Mouse (Mus musculus) testis, postnatal 10 days (tissue): ENCODE results near the gene Synpr.
"Not testable (repeated sequence)": the region's sequence is repeated elsewhere in the genome, so short reads cannot be mapped to it uniquely, and the experiment has no call there.

Experiments
- DNase-seq: peaks from one replicate; pipeline ENCODE4 v3.0.0; 2021; ENCODE audit warnings: low spot score

The Synpr gene

DNA sequence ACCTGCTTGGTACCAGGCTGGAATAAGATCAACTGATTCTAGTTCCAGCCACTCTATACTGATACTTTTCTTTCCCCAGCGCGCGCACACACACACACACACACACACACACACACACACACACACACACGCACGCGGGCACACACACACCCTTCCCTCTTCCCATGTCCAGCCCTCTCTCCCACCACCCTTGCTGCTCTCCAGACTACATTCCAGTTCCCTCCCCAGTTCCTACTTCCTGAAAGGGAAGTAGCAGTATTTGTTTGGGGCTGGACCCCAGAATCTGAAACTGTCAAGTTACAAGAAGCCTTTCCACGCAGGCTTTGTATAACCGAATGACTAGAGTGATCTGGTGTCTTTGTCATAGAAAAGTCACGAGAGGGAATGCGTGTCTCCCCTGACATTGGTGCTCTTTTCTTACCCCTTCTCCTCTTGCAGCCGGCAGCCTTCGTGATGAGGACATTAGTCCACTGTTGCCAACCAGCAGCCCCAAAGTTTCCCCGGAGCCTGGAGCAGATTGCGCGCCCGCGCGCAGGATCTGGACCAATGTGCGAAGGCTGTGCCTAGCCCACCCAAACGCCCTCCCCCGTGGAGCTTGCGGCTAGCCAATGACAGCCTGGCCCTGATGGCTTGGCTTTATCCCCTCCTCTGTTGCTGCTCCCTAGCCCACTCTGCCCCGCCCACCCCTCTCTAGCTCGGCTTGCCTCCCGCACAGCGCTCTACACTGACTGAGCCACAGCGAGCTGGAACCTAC is at the start of gene Synpr:
Synpr (plus strand) TSS at position 690 of the 754 bp plus-strand sequence.
- peak; percentile 41 for DNase-seq

DNA sequence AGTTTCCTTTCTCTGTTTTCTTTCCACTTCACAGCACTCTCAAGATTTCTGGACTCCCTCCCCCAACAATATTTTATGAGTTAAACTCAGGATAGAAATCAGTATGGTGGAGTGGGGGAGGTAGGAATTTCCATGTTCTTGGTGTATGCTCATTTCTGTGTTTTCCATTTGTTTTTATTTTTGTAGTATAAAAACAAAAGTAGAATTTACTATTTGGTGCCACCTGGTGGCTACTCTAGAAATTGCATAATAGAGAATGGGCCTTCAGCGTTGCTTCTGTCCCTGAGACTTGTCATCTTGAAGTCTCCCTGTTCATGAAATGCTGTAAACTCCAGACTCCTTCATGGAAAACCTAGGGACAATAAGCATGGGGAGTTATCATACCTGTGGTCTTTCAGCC is 47.7 kb upstream of the Synpr start:
- no peak for DNase-seq

DNA sequence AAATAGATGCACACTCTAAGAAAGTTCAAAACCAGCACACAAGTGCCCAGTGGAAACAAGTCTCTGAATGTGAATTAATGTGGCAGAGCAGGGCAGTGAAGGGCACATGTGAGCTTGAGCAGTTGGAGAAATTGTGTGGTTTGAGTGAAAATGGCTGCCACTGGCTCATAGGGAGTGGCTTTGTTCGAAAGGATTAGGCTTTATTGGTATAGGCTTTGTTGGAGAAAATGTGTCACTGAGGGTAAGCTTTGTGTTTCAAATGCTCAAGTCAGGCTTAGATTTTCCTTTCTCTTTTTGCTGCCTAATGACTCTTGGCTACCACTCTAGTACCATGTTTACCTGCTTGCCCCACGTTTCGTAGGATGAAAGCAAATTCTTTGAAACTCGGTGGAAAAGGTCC is 37.1 kb upstream of the Synpr start:
- no peak for DNase-seq

GRCm38 (mm10) chr14:13249361-13249760 is 35.2 kb upstream of the Synpr start:
- DNase-seq, result no peak

DNA sequence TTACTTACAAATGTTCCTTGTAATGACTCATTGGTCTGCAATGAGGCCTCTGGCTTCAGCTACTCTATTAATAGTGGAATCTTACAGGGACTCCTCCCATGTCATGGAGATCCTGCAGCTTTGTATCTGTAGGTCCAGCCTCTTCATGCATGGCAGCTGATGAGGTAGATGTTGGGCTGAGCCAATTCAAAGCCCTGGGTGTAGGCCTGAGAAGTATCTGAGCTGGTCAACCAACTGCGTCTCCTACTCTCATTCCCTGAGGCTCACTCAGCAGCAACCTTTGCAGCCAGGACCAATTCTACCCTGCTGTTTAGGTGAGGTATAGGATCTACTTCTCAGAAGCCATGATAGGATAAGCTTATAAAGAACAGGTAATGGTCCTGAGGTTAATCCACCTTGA is 32.0 kb upstream of the Synpr start:
- DNase-seq, result no peak

DNA sequence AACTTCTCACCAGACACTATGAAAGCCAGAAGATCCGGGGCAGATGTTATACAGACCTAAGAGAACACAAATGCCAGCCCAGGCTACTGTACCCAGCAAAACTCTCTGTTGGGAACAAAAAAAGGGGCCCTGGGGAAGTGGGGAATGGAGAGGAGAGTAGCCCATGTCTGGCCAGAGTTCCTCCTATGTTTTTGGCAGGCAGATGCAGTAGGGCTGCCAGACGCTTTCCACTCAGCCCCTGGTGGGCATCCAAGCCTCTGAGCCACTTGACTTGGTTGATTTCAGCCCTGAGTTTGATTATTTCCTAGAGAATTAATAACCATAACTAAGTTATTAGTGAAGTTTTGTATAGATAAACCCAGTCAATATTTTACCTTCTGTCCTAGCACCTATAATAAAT is 29.8 kb upstream of the Synpr start:
- not testable (repeated sequence) for DNase-seq

DNA sequence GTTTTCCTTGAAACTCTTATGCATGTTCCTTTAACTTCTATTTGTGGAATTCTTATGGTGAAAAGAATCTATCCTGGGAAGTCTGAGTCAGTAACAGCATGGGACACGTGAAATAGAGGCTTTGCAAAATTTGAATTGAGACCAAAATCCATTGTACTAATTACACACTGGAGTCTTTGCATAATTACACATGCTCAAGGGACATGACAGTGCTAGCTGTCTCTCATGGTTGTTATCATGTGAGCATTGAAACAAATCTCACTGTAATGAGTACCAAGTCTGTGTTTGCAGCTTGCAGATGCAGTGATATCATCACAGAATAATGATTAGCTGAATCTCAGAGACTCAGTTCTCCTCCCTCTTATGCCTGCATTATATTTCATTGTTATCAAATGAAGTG is 22.2 kb upstream of the Synpr start:
- no peak for DNase-seq

DNA sequence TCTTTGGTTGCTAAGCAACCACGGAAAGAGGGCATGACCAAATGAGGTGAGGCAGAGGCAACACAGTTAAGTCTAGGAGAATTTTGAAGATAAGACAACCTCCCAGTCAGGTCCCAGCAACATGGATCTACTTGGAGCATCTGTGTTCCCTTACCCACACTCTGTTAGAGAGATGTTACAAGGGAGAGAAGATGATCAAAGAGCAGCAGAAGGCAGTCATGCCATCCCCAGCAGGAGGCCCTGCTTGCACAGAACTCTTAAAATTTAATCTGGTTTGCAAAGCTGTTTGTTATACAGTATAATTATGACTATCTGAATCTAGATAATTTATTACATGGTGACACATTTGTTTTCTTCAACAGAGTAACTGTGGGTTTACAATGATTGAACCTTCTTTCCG is 18.2 kb upstream of the Synpr start:
- DNase-seq, result no peak

GRCm38 (mm10) chr14:13267181-13267580 is 17.4 kb upstream of the Synpr start:
- DNase-seq, result no peak

DNA sequence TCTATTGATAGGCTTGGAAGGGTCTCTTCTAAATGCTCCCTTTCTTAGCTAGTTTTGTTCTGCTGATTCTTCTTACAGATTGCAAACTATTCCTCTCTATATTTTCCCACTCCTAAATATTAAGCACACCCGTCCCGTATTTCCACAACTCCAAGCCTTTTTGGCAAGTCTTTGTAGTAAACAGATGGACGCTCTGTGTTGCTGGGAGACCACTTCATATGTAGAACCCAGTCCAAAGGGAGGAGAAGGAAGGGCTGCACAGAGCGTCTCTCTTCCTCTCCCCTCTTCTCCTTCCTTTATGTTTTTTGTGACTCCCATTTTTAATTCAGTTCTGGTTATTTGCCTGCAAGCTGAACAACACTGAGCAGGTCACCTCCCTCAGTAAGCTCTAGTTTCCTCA is 1.4 kb upstream of the Synpr start:
- no peak for DNase-seq

GRCm38 (mm10) chr14:13284845-13285198 is 242 bp downstream of the Synpr start:
- DNase-seq, result no peak

- no peak for DNase-seq
Observed at GRCm38 (mm10) chr14:13285341-13286130, 956 bp downstream of the Synpr start.

DNA sequence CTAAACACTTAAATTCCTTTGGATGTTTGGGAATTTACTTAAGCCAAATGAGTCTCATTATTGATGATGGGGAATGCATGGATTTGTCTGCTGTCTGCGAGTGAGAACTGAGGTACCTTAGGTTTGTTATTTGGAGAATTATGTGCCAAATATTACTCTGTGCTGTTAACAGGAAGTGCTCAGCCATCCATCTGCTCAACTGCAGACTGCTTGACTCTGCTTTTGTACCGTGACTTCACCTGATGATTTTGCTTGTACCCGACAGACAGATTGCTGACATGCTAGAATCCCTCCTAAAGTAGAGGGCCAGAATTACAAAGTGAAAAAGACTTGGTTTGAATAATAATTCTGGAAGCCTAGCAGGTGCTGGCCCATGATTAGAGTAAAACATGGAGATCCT is 9.6 kb downstream of the Synpr start:
- no peak for DNase-seq

- DNase-seq, result no peak
Observed at GRCm38 (mm10) chr14:13314323-13314722, 29.7 kb downstream of the Synpr start.

GRCm38 (mm10) chr14:13328461-13328860 is 43.9 kb downstream of the Synpr start:
- DNase-seq, result no peak

DNA sequence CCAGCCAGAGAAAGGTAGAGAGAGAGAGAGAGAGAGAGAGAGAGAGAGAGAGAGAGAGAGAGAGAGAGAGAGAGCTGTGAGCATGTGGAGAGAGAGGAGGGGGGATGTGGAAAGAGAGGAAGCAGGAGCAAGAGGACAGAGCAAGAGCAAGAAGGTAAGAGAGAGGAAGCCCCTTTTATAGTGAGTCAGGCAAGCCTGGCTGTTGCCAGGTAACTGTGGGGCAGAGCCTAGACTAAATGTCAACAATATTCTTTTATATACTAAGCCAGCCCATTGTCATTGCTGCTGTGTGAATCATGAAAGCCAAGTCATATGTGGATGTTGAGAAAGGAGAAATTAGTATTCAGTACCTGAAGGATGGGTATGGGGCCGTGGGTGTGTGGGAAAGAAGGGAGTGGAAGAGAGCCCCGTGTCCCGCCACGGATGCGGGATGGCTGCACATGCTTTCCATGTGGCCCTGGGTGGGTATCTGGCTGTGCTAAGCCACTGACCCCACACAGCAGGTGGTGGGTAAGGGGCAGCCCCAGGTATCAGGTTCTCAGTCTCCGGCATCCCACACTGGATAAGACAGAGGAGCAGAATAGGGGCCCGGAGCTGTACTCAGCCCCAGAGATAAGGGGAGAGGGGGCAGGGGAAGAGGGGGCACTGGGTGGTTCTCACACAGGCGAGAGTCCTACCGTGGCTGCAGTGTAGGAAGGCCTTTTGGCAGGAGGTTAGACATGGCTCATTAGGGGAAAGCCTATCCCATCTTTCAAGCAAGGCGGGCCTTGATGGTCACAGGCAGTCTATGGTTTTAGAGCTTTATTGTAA is 48.1 kb downstream of the Synpr start:
- no peak for DNase-seq

DNA sequence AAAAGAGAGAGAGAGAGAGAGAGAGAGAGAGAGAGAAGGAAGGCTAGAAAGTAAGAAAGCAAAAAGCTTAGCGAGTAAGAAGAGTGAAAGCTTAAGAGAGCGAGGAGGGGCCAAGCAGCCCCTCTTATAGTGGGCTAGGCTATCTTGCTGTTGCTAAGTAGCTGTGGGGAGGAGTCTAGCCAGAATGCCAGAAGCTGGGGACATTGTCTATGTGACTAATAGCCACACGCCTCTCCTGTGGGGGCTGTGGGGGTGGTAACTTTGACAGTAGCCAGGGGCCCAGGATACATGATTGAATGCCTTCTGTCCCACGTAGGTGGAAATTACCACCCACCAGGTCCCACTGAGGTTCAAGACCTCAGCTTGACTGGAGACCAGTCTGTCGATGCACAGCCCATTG is 48.8 kb downstream of the Synpr start:
- DNase-seq, result no peak

- DNase-seq, result no peak
Observed at GRCm38 (mm10) chr14:13336162-13336561, 51.6 kb downstream of the Synpr start.

GRCm38 (mm10) chr14:13340688-13341087 is 56.1 kb downstream of the Synpr start:
- no peak for DNase-seq

GRCm38 (mm10) chr14:13344240-13344639 is 59.7 kb downstream of the Synpr start:
- DNase-seq, result no peak

- DNase-seq, result no peak
Observed at GRCm38 (mm10) chr14:13349170-13349865, 64.7 kb downstream of the Synpr start.

DNA sequence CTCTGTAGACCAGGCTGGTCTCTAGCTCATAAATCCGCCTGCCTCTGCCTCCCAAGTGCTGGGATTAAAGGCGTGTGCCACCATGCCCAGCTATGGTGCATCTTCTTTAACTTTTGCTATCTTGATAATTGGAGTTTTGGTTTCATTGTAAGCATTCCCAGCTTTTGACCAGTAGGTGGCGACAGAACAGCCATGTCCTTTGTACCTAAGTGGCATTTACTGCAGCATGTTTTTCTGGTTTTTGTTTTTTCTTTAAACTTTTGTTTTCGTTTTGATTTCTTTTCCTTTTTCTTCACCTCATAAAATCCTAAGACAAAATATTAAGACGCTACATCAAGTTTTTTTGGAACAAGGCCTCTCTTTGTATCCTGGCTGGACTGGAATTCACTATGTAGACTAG is 69.6 kb downstream of the Synpr start:
- no peak for DNase-seq
